Mouse (Mus musculus) kidney, adult 10 weeks (tissue): ENCODE measurements around the gene Rab11fip5. TPM values are rescaled to one million over a fixed set of nuclear protein-coding genes. Genes with fewer than 3 reads are reported as not detected.

Source experiments
- polyA plus RNA-seq: library from polyadenylated mRNA; stranded (reverse); fragments of 350-450 nt; fragmentation: Illumina TruSeq; extraction: RNeasy Lipid Tissue Mini Kit (QIAGEN cat#74804); gene quantifications from one replicate; pipeline ENCODE4 v1.2.3, GENCODE M21; 2014; ENCODE audit warnings: low read depth, low replicate concordance

The Rab11fip5 gene
- polyA plus RNA-seq, result 5.6 TPM

GRCm38 (mm10) chr6:85373951-85374733, at the start of gene Rab11fip5:
TSS of gene Rab11fip5 (minus strand) at chr6:85374634.

GRCm38 (mm10) chr6:85423836-85424379, 49.5 kb upstream of the Rab11fip5 start, which contains the start of gene Noto:
TSS of gene Noto (plus strand) at chr6:85423886.

GRCm38 (mm10) chr6:85333000-85333669, 41.3 kb downstream of the Rab11fip5 start, which contains the start of gene Sfxn5:
TSS of gene Sfxn5 (minus strand) at chr6:85333422.

Other genes with a start within 250 kb of the Rab11fip5 start
- gene Spr, start 236.9 kb downstream of the Rab11fip5 start, polyA plus RNA-seq, result 2.0 TPM
- gene Emx1, start 187.2 kb downstream of the Rab11fip5 start, polyA plus RNA-seq, result 0.36 TPM
- 4.4 TPM for gene Sfxn5, start 41.2 kb downstream of the Rab11fip5 start, polyA plus RNA-seq
- not detected for gene Noto, start 49.3 kb upstream of the Rab11fip5 start, polyA plus RNA-seq
- gene Smyd5, start 57.4 kb upstream of the Rab11fip5 start, polyA plus RNA-seq, result 2.1 TPM
- 69.5 TPM for gene Cct7, start 76.9 kb upstream of the Rab11fip5 start, polyA plus RNA-seq
- gene Pradc1, start 77.3 kb upstream of the Rab11fip5 start, polyA plus RNA-seq, result 3.1 TPM
- not detected for gene Fbxo41, start 128.4 kb upstream of the Rab11fip5 start, polyA plus RNA-seq
- not detected for gene Egr4, start 139.0 kb upstream of the Rab11fip5 start, polyA plus RNA-seq
- 4.8 TPM for gene Alms1, start 212.9 kb upstream of the Rab11fip5 start, polyA plus RNA-seq